Mouse (Mus musculus) ES-Bruce4 (cell line): Measurements from ENCODE around the gene Tmem130.

Experiments used
- CTCF ChIP-seq: IDR thresholded peaks from one replicate; pipeline ENCODE4 v1.8.1; 2011; ENCODE audit warnings: low read depth, low read length
- EP300 ChIP-seq: IDR thresholded peaks from 2 replicates; pipeline ENCODE4 v1.6.1; 2011; ENCODE audit warnings: low read depth, low read length; ENCODE audit not compliant: insufficient read depth
- POLR2A ChIP-seq: IDR thresholded peaks from one replicate; pipeline ENCODE4 v1.8.1; 2011; ENCODE audit warnings: low read length; ENCODE audit not compliant: insufficient read depth

DNA sequence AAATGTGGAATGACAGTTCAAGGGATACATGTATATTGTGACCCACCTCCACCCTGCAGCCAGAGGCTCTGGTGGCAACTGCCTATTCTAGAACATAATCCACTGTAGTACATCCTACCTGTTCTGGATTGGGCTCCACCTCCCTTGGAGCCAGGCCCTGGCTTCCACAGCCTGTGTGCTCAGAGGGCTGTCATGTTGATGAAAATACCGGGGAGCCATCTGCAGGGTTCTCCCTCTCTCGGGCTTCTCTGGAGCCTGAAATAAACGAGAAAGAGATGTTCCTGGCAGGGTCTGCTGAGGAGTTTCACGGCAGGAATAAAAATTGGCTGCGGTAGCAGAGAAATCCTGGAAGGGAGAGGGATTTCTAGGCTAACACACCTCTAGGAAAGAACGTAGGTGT, 41.8 kb downstream of the Tmem130 start:
- no peak for TF ChIP-seq CTCF
- TF ChIP-seq EP300: no peak
- no peak for TF ChIP-seq POLR2A
